Mouse (Mus musculus) adrenal gland (tissue): ENCODE data around the gene Arvcf.

Experiments used
- intact Hi-C: fragments of 180-260 bp; cut with DNase I; formaldehyde crosslinking; loops from one replicate; pipeline ENCODE4 v1.15.1; 2025

The Arvcf gene

GRCm38 (mm10) chr16:18386451-18386850, 38.5 kb downstream of the Arvcf start:
- intact Hi-C loops = no loop called here

- intact Hi-C loops = no loop called here
Observed at GRCm38 (mm10) chr16:18386972-18387371, 39.0 kb downstream of the Arvcf start.

- intact Hi-C loops = no loop called here
Observed at GRCm38 (mm10) chr16:18387704-18388582, 40.0 kb downstream of the Arvcf start.

- intact Hi-C loops = no loop called here
Observed at GRCm38 (mm10) chr16:18388583-18389435, 40.8 kb downstream of the Arvcf start.

GRCm38 (mm10) chr16:18390399-18390798, 42.4 kb downstream of the Arvcf start:
- intact Hi-C loops = loop anchor here (5.0 kb wide), 1 partner anchor 38 kb away; no protein-coding TSS in a partner anchor

- intact Hi-C loops = loop anchor here (5.0 kb wide), 1 partner anchor 39 kb away; no protein-coding TSS in a partner anchor
Observed at GRCm38 (mm10) chr16:18391127-18391526, 43.1 kb downstream of the Arvcf start.

GRCm38 (mm10) chr16:18391728-18392127, 43.7 kb downstream of the Arvcf start:
- intact Hi-C loops = loop anchor here (5.0 kb wide), 1 partner anchor 39 kb away; no protein-coding TSS in a partner anchor

- intact Hi-C loops = loop anchor here (5.0 kb wide), 1 partner anchor 40 kb away; no protein-coding TSS in a partner anchor
Observed at GRCm38 (mm10) chr16:18392469-18393426, 44.8 kb downstream of the Arvcf start.

GRCm38 (mm10) chr16:18393595-18393994, 45.6 kb downstream of the Arvcf start:
- intact Hi-C loops = loop anchor here (5.0 kb wide), 1 partner anchor 41 kb away; no protein-coding TSS in a partner anchor

GRCm38 (mm10) chr16:18394056-18394455, 46.1 kb downstream of the Arvcf start:
- intact Hi-C loops = loop anchor here (5.0 kb wide), 1 partner anchor 42 kb away; no protein-coding TSS in a partner anchor

- intact Hi-C loops = loop anchor here (5.0 kb wide), 1 partner anchor 43 kb away; no protein-coding TSS in a partner anchor
Observed at GRCm38 (mm10) chr16:18394777-18395619, 47.0 kb downstream of the Arvcf start.

- intact Hi-C loops = no loop called here
Observed at GRCm38 (mm10) chr16:18395620-18396036, 47.6 kb downstream of the Arvcf start.

- intact Hi-C loops = no loop called here
Observed at GRCm38 (mm10) chr16:18396201-18396600, 48.2 kb downstream of the Arvcf start.

- intact Hi-C loops = no loop called here
Observed at GRCm38 (mm10) chr16:18396791-18397621, 49.0 kb downstream of the Arvcf start.

GRCm38 (mm10) chr16:18400028-18400427, 52.0 kb downstream of the Arvcf start:
- intact Hi-C loops = no loop called here

GRCm38 (mm10) chr16:18400472-18401216, 52.7 kb downstream of the Arvcf start:
- intact Hi-C loops = no loop called here

GRCm38 (mm10) chr16:18403285-18403684, 55.3 kb downstream of the Arvcf start:
- intact Hi-C loops = no loop called here
